Mouse (Mus musculus) ES-Bruce4 (cell line): ENCODE measurements around the gene Crabp2.

ENCODE experiments used
- CTCF ChIP-seq: IDR thresholded peaks from one replicate; pipeline ENCODE4 v1.8.1; 2011; ENCODE audit warnings: low read depth, low read length
- EP300 ChIP-seq: IDR thresholded peaks from 2 replicates; pipeline ENCODE4 v1.6.1; 2011; ENCODE audit warnings: low read depth, low read length; ENCODE audit not compliant: insufficient read depth

- TF ChIP-seq CTCF (no peak), EP300 (no peak)
Observed at GRCm38 (mm10) chr3:87948378-87949265, at the start of gene Crabp2.
